Mouse (Mus musculus) intestine, embryonic 14.5 days (tissue): Measurements from ENCODE around the gene Mrpl40. TPM values are rescaled to one million over a fixed set of nuclear protein-coding genes. Genes with fewer than 3 reads are reported as not detected.
"Not testable (repeated sequence)": the region's sequence is repeated elsewhere in the genome, so short reads cannot be mapped to it uniquely, and the experiment has no call there.

ENCODE experiments used
- ATAC-seq: fragments of 200-750 bp; cut with Nextera tagmentation; replicated peaks from 2 replicates; pipeline ENCODE4 v1.8.0; 2017; ENCODE audit warnings: low read depth, moderate number of reproducible peaks, moderate TSS enrichment, moderate library complexity; ENCODE audit not compliant: low FRiP score, low TSS enrichment
- DNase-seq: peaks from one replicate; pipeline ENCODE4 v3.0.0-alpha.2; 2018; ENCODE audit warnings: low spot score
- H3K27ac ChIP-seq: fragments of 300-500 bp; sonication (generic); 2 replicates; pipeline ENCODE4 v1.5.1; 2014; ENCODE audit warnings: low read depth, mild to moderate bottlenecking, control low read depth
- H3K27me3 ChIP-seq: fragments of 300-500 bp; sonication (generic); replicated peaks from 2 replicates; pipeline ENCODE4 v1.6.1; 2014; ENCODE audit warnings: low read length, control low read depth; ENCODE audit not compliant: control insufficient read depth, insufficient read depth
- H3K36me3 ChIP-seq: fragments of 300-500 bp; sonication (generic); 2 replicates; pipeline ENCODE4 v1.6.1; 2014; ENCODE audit warnings: low read length, control low read depth; ENCODE audit not compliant: control insufficient read depth, insufficient read depth
- H3K4me1 ChIP-seq: fragments of 300-500 bp; sonication (generic); replicated peaks from 2 replicates; pipeline ENCODE4 v1.6.1; 2014; ENCODE audit warnings: low read length, control low read depth, mixed read lengths; ENCODE audit not compliant: control insufficient read depth, insufficient read depth
- H3K4me2 ChIP-seq: fragments of 300-500 bp; sonication (generic); 2 replicates; pipeline ENCODE4 v1.6.1; 2014; ENCODE audit warnings: low read length
- H3K4me3 ChIP-seq: fragments of 300-500 bp; sonication (generic); 2 replicates; pipeline ENCODE4 v1.5.1; 2014; ENCODE audit warnings: low read depth, low read length, control low read depth, mixed read lengths
- H3K9ac ChIP-seq: fragments of 300-500 bp; sonication (generic); 2 replicates; pipeline ENCODE4 v1.6.1; 2014; ENCODE audit warnings: mild to moderate bottlenecking, low read length
- H3K9me3 ChIP-seq: fragments of 300-500 bp; sonication (generic); 2 replicates; pipeline ENCODE4 v1.6.1; 2016; ENCODE audit warnings: low read length, control low read depth; ENCODE audit not compliant: control insufficient read depth
- WGBS: fragments of 180-500 bp; shearing (Covaris S2); extraction: QIAGEN DNeasy Blood & Tissue Kit; methylation state at CpG from one replicate; pipeline ENCODE4 v1.1.7; 2014; 5-methylcytosine and 5-hydroxymethylcytosine counted together
- polyA plus RNA-seq: library from polyadenylated mRNA; unstranded; fragments of >200 nt; fragmentation: Nextera tagmentation; extraction: Ambion mirVana; gene quantifications from 2 replicates; pipeline ENCODE4 v1.2.1, GENCODE M21; 2014

Gene Mrpl40
- polyA plus RNA-seq, 1 experiment from 2014 or later = 92.6 TPM

DNA sequence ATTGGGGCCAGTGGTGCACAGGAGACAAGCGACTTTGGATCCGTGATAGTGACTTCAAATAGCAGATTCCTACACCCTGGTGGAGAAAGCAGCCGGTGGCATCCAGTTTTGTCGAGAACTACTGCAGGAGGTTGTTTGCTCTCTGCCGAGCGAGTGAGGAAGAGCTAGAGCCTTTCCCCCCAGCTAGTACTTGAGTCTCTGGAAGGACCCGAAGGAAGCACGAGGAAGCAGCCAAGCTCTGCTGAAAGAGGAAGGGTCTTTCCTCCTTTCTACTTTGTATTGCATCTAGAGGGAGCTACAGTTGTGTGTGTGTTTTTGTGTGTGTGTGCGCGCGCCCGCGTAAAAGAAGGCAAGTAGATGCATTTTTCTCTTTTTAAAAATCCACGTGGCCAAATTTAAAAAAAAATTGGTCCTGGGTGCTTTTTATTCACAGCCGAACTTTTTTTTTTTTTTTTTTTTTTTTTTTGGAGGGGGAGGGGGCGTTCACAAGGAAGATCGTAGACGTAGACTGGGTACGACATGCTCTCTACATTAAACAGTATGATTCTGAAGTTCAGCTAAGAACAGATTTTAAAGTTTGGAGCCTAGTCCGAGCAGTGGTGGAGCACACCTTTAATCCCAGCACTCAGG lies 1.5 kb upstream of the Mrpl40 start:
- ATAC-seq = no peak
- H3K4me2 ChIP-seq = peak overlapping the region; percentile 78
- H3K9me3 ChIP-seq = no peaks in the 10 kb centered on the region
- H3K9ac ChIP-seq = peak overlapping the region; percentile 80
- no peaks in the 10 kb centered on the region for H3K27me3 ChIP-seq
- peak overlapping the region; percentile 91 for H3K27ac ChIP-seq
- no peaks in the 10 kb centered on the region; the same call in 1 of the 2 replicates for H3K4me1 ChIP-seq
- H3K4me3 ChIP-seq = peak overlapping the region; percentile 86
- DNase-seq = no peak
- H3K36me3 ChIP-seq = peaks cover 23% of the 10 kb centered on the region
- 26% methylated on average over 20 of the region's 20 CpGs for WGBS

DNA sequence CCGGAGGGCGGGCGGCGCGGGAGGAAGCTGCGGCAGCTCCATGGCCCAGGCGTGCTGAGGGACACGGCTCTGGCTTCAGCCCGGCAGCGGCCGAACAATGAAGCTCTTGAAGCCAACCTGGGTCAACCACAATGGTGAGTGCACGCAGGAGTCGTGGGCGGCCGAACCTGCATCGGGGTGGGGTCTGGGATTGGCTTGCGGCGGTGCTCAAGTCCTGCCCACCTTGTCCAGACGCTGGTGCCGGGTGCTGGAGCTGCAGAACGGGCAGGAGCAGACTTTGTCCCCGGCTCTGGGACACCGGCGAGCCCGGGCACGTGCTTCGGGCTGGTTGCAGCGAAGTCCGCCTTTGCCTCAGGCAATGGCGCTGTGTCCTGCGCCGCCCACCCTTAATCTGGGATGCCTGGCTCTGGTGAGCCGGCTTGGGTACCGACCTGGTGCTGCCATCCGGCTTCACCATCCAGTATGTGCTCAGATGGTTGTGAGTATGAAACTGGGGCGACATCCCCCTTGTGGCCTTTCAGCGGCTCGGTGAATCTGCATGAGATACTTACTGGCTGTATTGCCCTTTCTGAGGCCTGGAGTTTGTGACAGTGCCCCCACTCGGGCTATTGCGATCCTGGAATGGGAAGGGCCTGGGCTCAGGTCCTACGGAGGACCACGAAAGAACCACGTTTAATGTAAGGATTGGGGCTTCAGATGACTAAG lies 876 bp upstream of the Mrpl40 start:
- Histone ChIP-seq H3K27me3 (no peaks in the 10 kb centered on the region), H3K4me1 (no peaks in the 10 kb centered on the region; the same call in 1 of the 2 replicates), H3K27ac (peak overlapping the region; percentile 91), H3K36me3 (peaks cover 30% of the 10 kb centered on the region), H3K9ac (peak overlapping the region; percentile 80), H3K9me3 (no peaks in the 10 kb centered on the region), H3K4me3 (peak overlapping the region; percentile 86), H3K4me2 (peak overlapping the region; percentile 78)
- peak; percentile 87 for DNase-seq
- WGBS = under 1% methylated on average over 42 of the region's 43 CpGs
- peak; percentile 37 for ATAC-seq

DNA sequence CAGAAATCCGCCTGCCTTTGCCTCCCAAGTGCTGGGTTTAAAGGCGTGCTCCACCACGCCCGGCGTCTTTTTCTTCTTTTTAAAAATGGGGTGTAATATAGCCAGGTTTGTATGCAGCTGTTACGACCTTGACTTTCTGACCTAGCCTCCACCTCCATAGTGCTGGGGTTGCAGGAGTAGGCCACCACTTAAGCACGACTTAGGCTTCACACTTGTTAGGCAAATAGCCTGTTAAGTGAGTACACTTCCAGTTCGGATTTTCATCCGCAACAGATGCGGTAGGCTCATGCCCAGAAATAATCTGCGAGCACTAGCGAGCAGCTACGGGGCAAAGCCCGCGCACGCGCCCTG lies 596 bp downstream of the Mrpl40 start:
- Histone ChIP-seq H3K36me3 (peaks cover 41% of the 10 kb centered on the region), H3K9me3 (no peaks in the 10 kb centered on the region), H3K27me3 (no peaks in the 10 kb centered on the region), H3K4me1 (no peaks in the 10 kb centered on the region; the same call in 1 of the 2 replicates), H3K9ac (peak overlapping the region; percentile 80), H3K4me3 (peak overlapping the region; percentile 86), H3K27ac (peak overlapping the region; percentile 91), H3K4me2 (peak overlapping the region; percentile 78)
- ATAC-seq = peak; percentile 26
- under 1% methylated on average over 17 of the region's 17 CpGs for WGBS
- no peak for DNase-seq

DNA sequence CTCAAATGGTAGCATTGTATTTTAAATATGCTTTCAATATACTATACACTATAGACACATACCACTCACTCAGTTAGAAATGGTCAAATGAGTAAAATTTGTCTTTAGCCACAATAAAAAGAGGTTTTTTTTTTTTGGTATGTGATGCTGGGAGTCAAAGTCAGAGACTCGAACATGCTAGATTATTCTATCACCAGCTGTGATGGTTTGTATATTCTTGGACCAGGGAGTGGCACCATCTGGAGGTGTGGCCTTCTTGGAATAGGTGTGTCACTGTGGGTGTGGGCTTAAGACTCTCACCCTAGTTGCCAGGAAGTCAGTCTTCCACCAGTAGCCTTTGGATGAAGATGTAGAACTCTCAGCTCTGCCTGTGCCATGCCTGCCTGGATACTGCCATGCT lies 6.2 kb downstream of the Mrpl40 start:
- WGBS = 81% methylated on average over 1 of the region's 1 CpGs
- DNase-seq, H3K27ac ChIP-seq, H3K9me3 ChIP-seq, H3K9ac ChIP-seq, H3K27me3 ChIP-seq, H3K4me2 ChIP-seq, H3K4me3 ChIP-seq, ATAC-seq, H3K4me1 ChIP-seq: not testable (repeated sequence)
- H3K36me3 ChIP-seq = peaks cover 43% of the 10 kb centered on the region

DNA sequence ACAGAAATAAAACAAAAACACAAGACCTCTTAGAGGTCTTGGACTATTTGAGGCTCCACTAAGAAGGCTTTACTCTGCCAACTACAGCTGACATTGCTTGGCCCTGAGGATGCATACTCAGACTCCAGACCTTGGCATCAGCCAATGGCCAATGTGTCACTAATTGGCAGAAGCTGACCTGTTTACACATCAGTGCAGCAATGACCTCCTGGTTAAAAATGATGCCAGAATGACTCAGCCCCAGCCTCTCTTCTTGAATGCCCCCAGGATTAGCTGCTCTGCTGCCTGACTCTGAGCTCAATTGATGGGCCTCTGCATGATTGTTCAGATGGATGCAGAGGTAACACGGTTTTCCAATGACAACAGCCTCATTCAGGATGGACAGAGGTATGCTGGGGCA lies 16.5 kb downstream of the Mrpl40 start:
- 61% methylated on average over 1 of the region's 1 CpGs for WGBS
- H3K4me2 ChIP-seq = no peak overlapping the region
- H3K36me3 ChIP-seq = no peaks in the 10 kb centered on the region
- no peak overlapping the region for H3K27ac ChIP-seq
- H3K9me3 ChIP-seq = no peaks in the 10 kb centered on the region
- no peak overlapping the region for H3K9ac ChIP-seq
- no peaks in the 10 kb centered on the region for H3K4me1 ChIP-seq
- DNase-seq (no peak), ATAC-seq (no peak)
- no peaks in the 10 kb centered on the region for H3K27me3 ChIP-seq
- H3K4me3 ChIP-seq = no peak overlapping the region

DNA sequence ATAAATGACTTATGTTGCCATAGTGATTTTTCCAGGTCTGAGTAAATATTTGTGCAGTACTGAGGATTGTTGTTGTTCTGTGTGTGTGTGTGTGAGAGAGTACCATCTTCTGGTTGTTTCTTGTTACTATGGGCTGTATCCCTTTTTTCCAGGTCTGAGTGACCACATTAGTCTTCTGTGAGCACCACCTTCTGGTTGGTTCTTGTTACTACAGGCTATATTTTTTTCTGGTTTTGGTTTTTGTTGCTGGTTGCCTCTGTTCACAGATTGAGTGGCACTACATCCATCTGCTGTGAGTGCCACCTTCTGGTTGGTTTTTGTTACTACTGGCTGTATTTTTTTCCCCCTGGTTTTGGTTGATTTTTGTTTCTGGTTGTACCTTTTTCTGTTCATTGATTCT lies 18.1 kb downstream of the Mrpl40 start:
- Histone ChIP-seq H3K9me3 (no peaks in the 10 kb centered on the region), H3K4me3 (no peak overlapping the region), H3K4me2 (no peak overlapping the region), H3K27ac (no peak overlapping the region), H3K36me3 (no peaks in the 10 kb centered on the region), H3K4me1 (no peaks in the 10 kb centered on the region), H3K9ac (no peak overlapping the region), H3K27me3 (no peaks in the 10 kb centered on the region)
- DNase-seq (no peak), ATAC-seq (no peak)

DNA sequence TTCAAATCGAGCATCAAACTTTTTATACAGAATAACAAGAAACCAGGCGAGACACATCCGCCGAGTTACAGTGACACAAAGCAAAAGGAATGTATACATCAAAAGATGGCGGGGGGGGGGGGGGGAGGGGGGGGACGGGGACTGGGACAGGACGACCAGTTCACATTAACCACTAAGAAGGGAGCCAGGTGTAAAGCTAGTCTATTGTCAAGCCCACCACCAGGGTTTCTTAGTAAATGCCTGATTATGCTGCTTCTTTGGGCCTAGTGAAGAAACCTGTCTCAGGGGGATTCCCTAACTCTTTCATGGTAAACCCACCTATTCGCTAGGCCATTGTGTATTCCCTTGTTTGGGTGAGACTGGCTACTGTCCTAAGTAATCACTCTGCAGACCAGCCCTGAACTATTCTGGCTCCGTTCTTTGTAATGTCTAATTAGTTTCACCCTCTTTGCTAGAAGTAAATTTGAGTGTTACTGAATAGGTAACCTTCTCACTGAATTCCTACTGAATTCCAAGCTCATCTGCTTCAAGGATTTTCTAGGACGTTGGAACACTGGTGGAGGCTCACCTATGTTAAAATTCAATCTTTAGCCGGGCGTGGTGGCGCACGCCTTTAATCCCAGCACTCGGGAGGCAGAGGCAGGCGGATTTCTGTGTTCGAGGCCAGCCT lies 27.0 kb downstream of the Mrpl40 start:
- H3K4me3 ChIP-seq, H3K4me1 ChIP-seq, H3K9ac ChIP-seq, H3K36me3 ChIP-seq, H3K27ac ChIP-seq, H3K9me3 ChIP-seq, DNase-seq, H3K4me2 ChIP-seq, ATAC-seq, H3K27me3 ChIP-seq: not testable (repeated sequence)
- WGBS = 92% methylated on average over 14 of the region's 17 CpGs

DNA sequence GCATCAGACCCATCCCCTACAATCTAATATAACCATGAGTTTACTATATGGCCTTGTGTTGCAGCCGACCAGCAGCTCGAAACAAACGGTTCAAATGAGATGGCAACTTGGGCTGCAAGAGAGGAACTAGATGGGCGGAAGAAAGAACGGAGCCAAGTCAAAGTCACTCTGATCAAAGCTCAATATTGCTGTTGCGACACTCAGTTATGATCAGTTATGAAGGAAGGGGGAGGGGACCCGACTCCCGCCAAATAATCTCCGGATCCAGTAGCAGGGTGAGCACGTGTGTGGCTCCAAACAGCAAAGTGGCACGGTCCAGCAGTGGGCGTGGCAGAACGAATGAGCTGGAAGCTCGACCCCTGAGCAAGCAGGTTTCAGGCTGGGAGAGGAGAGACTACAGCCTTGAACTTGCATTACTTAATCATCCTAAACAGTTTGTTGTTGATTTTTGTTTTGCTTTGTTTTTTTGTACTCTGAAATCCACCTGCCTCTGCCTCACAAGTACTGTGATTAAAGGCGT lies 30.3 kb downstream of the Mrpl40 start:
- Histone ChIP-seq H3K4me3 (no peak overlapping the region), H3K27me3 (no peaks in the 10 kb centered on the region), H3K4me2 (no peak overlapping the region), H3K9me3 (no peaks in the 10 kb centered on the region), H3K36me3 (no peaks in the 10 kb centered on the region), H3K9ac (no peak overlapping the region), H3K27ac (no peak overlapping the region), H3K4me1 (no peaks in the 10 kb centered on the region)
- DNase-seq (no peak), ATAC-seq (no peak)
- 84% methylated on average over 15 of the region's 15 CpGs for WGBS
